Mouse (Mus musculus) olfactory bulb, adult 2 months (tissue): ENCODE measurements around the gene Pi4k2a.

Experiments used
- CTCF ChIP-seq: fragments of 200-500 bp; IDR thresholded peaks from 2 replicates; pipeline ENCODE4 v1.5.1; 2012; ENCODE audit warnings: low read depth, mild to moderate bottlenecking, low read length, moderate library complexity; ENCODE audit not compliant: insufficient read depth
- POLR2A ChIP-seq: fragments of 200-500 bp; IDR thresholded peaks from 2 replicates; pipeline ENCODE4 v1.6.1; 2012; ENCODE audit warnings: mild to moderate bottlenecking, low read depth, low read length, moderate library complexity; ENCODE audit not compliant: insufficient read depth

- TF ChIP-seq POLR2A (peak; percentile 56), CTCF (no peak)
Measured at GRCm38 (mm10) chr19:42128787-42129508, 38.7 kb downstream of the Pi4k2a start, which contains the start of gene Avpi1.
